Mouse (Mus musculus): ENCODE results near the gene Ptpn7. TPM values are rescaled to one million over a fixed set of nuclear protein-coding genes. Genes with fewer than 3 reads are reported as not detected.

Ptpn7 gene
- total and polyA plus RNA-seq, 2 experiments from 2014 or later, result 0.10 to 0.11 TPM

DNA sequence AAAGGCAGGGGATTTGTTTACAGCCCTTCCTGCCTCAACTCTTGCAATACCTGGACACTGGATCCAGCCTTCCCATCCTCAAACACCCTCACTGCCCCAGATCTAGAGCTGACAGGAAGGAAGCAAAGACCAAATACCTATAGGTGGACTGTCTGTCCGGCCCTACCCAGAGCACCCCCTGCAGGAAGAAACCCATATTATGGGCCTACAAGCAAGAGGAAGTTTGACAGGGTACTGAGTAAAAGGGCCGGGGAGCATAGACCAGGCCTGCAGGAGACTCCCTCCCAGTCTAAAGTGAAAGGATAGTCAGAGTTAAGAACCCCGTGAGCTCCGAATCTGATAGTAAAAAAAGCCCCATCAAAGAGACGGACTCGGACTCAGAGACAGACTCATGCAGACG, 37.8 kb upstream of the Ptpn7 start:
- Histone ChIP-seq H3K4me2 (ENCODE audit: low read depth, low read length) (no peak overlapping the region), H3K9me3 (ENCODE audit: low read length) (no peaks in the 10 kb centered on the region), H3K27ac (no peak overlapping the region), H3K36me3 (ENCODE audit: insufficient read depth, low read length) (no peaks in the 10 kb centered on the region), H3K4me1 (ENCODE audit: insufficient read depth, low read length) (peaks cover 6% of the 10 kb centered on the region; the same call in 1 of the 2 replicates), H3K27me3 (ENCODE audit: insufficient read depth, low read length) (no peaks in the 10 kb centered on the region), H3K9ac (replicated peaks; ENCODE audit: low read length) (no peak overlapping the region), H3K4me3 (ENCODE audit: low read length) (no peak overlapping the region)
- 76% methylated on average over 7 of the region's 7 CpGs for WGBS
- no peak for TF ChIP-seq CTCF (IDR thresholded peaks at IDR 0.05; ENCODE audit: low read depth)
- DNase-seq (ENCODE audit: low spot score) (no peak), ATAC-seq (no peak)

- TF ChIP-seq CTCF (IDR thresholded peaks at IDR 0.05; ENCODE audit: low read depth), result no peak
- peaks cover 6% of the 10 kb centered on the region; the same call in 1 of the 2 replicates for H3K4me1 ChIP-seq (ENCODE audit: insufficient read depth, low read length)
- DNase-seq (ENCODE audit: low spot score), result no peak
- no peak overlapping the region for H3K4me2 ChIP-seq (ENCODE audit: low read depth, low read length)
- H3K4me3 ChIP-seq (ENCODE audit: low read length), result no peak overlapping the region
- no peaks in the 10 kb centered on the region for H3K36me3 ChIP-seq (ENCODE audit: insufficient read depth, low read length)
- no peak for ATAC-seq
- WGBS, result 65% methylated on average over 7 of the region's 7 CpGs
- H3K9me3 ChIP-seq (ENCODE audit: low read length), result no peaks in the 10 kb centered on the region
- no peak overlapping the region for H3K9ac ChIP-seq (replicated peaks; ENCODE audit: low read length)
- no peak overlapping the region for H3K27ac ChIP-seq
- no peaks in the 10 kb centered on the region for H3K27me3 ChIP-seq (ENCODE audit: insufficient read depth, low read length)
These were observed 37.3 kb upstream of the Ptpn7 start for GRCm38 (mm10) chr1:135095189-135095588.

- Histone ChIP-seq H3K27me3 (ENCODE audit: insufficient read depth, low read length) (no peaks in the 10 kb centered on the region), H3K27ac (no peak overlapping the region), H3K9ac (replicated peaks; ENCODE audit: low read length) (no peak overlapping the region), H3K4me2 (ENCODE audit: low read depth, low read length) (no peak overlapping the region), H3K36me3 (ENCODE audit: insufficient read depth, low read length) (no peaks in the 10 kb centered on the region), H3K9me3 (ENCODE audit: low read length) (no peaks in the 10 kb centered on the region), H3K4me1 (ENCODE audit: insufficient read depth, low read length) (peaks cover 6% of the 10 kb centered on the region; the same call in 1 of the 2 replicates), H3K4me3 (ENCODE audit: low read length) (no peak overlapping the region)
- DNase-seq (ENCODE audit: low spot score) (no peak), ATAC-seq (no peak)
- TF ChIP-seq CTCF (IDR thresholded peaks at IDR 0.05; ENCODE audit: low read depth), result no peak
- WGBS, result 67% methylated on average over 11 of the region's 11 CpGs
These were observed 36.2 kb upstream of the Ptpn7 start for GRCm38 (mm10) chr1:135096312-135096711.

GRCm38 (mm10) chr1:135097441-135097840, 35.1 kb upstream of the Ptpn7 start:
- Histone ChIP-seq H3K4me3 (ENCODE audit: low read length) (no peak overlapping the region), H3K4me1 (ENCODE audit: insufficient read depth, low read length) (peaks cover 6% of the 10 kb centered on the region; the same call in 1 of the 2 replicates), H3K9ac (replicated peaks; ENCODE audit: low read length) (no peak overlapping the region), H3K4me2 (ENCODE audit: low read depth, low read length) (no peak overlapping the region), H3K36me3 (ENCODE audit: insufficient read depth, low read length) (no peaks in the 10 kb centered on the region), H3K27ac (no peak overlapping the region), H3K9me3 (ENCODE audit: low read length) (no peaks in the 10 kb centered on the region), H3K27me3 (ENCODE audit: insufficient read depth, low read length) (no peaks in the 10 kb centered on the region)
- no peak for ATAC-seq
- TF ChIP-seq CTCF (IDR thresholded peaks at IDR 0.05; ENCODE audit: low read depth), result no peak
- DNase-seq (ENCODE audit: low spot score), result no peak
- WGBS, result 92% methylated on average over 6 of the region's 6 CpGs

DNA sequence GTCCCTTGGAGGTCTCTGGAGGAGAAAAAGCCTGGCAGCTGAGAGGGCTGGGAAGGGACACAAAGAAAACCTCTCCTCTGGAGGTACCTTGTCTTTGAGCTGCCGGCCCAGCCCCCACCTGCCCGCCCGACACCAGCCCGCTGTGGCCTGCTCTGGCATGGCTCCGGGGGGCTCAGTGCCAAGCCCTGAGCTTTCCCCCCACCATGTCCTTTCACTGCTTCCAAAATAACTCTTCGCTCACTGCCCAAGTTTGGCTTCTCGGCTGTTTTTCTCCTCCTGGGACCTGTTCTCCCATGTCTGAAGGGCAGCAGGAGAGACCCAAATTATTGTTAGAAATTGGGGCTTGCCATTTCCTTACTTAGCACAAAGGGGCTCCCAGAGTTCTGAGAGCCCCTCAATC, 34.1 kb upstream of the Ptpn7 start:
- Histone ChIP-seq H3K4me3 (ENCODE audit: low read length) (no peak overlapping the region), H3K4me1 (ENCODE audit: insufficient read depth, low read length) (peaks cover 6% of the 10 kb centered on the region; the same call in 1 of the 2 replicates), H3K9ac (replicated peaks; ENCODE audit: low read length) (no peak overlapping the region), H3K9me3 (ENCODE audit: low read length) (no peaks in the 10 kb centered on the region), H3K36me3 (ENCODE audit: insufficient read depth, low read length) (no peaks in the 10 kb centered on the region), H3K27ac (no peak overlapping the region), H3K4me2 (ENCODE audit: low read depth, low read length) (no peak overlapping the region), H3K27me3 (ENCODE audit: insufficient read depth, low read length) (peaks cover 4% of the 10 kb centered on the region; the same call in 1 of the 2 replicates)
- peak; percentile 43; the same call in 1 of the 2 replicates for ATAC-seq
- 50% methylated on average over 7 of the region's 7 CpGs for WGBS
- no peak for TF ChIP-seq CTCF (IDR thresholded peaks at IDR 0.05; ENCODE audit: low read depth)
- peak; percentile 48 for DNase-seq (ENCODE audit: low spot score)

DNA sequence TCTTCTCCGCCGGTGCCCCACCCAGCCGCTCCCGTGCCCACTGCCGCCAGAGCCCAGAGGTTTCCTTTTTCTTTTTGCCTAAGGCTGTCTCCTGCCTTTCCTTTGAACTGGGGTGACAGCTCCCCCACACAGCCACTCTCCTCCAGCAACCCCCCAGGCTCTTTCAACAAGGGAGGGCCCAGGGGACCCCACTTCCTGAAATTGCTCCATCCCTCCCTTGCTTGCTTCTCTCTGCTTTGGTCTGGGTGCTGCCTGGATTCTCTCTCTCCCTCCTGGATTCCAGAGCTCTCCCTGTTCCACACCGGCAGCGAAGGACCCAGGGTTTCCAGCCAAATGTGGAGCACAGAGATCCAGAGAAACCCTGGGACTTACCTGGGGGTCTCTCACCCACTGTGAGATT, 32.1 kb upstream of the Ptpn7 start:
- WGBS, result 51% methylated on average over 7 of the region's 7 CpGs
- Histone ChIP-seq H3K9me3 (ENCODE audit: low read length) (no peaks in the 10 kb centered on the region), H3K4me3 (ENCODE audit: low read length) (no peak overlapping the region), H3K27ac (no peak overlapping the region), H3K9ac (replicated peaks; ENCODE audit: low read length) (no peak overlapping the region), H3K4me1 (ENCODE audit: insufficient read depth, low read length) (peaks cover 6% of the 10 kb centered on the region; the same call in 1 of the 2 replicates), H3K36me3 (ENCODE audit: insufficient read depth, low read length) (no peaks in the 10 kb centered on the region), H3K27me3 (ENCODE audit: insufficient read depth, low read length) (peaks cover 14% of the 10 kb centered on the region), H3K4me2 (ENCODE audit: low read depth, low read length) (no peak overlapping the region)
- DNase-seq (ENCODE audit: low spot score) (no peak), ATAC-seq (no peak)
- no peak for TF ChIP-seq CTCF (IDR thresholded peaks at IDR 0.05; ENCODE audit: low read depth)

DNA sequence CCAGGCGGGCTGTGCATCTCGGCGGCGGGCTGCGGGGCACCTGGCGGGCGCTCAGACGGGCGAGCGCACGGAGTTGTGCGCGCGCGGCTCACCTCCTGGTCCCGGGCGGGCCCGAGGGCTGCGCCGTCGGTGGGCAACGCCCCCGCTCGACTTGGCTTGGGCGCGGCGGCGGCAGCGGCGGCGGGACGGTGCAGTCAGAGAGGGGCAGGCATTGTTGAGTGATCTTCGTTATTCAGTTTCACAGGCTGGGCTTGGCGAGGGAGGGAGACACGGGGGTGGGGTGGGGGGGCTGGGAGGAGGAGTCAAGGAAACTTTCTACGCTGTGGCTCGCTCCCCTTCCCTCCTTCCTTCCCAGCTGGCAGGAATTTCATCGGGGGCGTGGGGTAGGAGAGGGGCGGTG, 27.4 kb upstream of the Ptpn7 start, which contains the start of gene Lgr6:
Lgr6 (minus strand) TSS at position 153 of the 400 bp plus-strand sequence.
- no peak for TF ChIP-seq CTCF (IDR thresholded peaks at IDR 0.05; ENCODE audit: low read depth)
- Histone ChIP-seq H3K27me3 (ENCODE audit: insufficient read depth, low read length) (peaks cover 28% of the 10 kb centered on the region), H3K4me1 (ENCODE audit: insufficient read depth, low read length) (no peaks in the 10 kb centered on the region), H3K9ac (replicated peaks; ENCODE audit: low read length) (no peak within 1 kb of the TSS), H3K4me3 (ENCODE audit: low read length) (peak within 1 kb of the TSS; percentile 37), H3K27ac (no peak within 1 kb of the TSS), H3K9me3 (ENCODE audit: low read length) (no peaks in the 10 kb centered on the region), H3K36me3 (ENCODE audit: insufficient read depth, low read length) (no peaks in the 10 kb centered on the region), H3K4me2 (ENCODE audit: low read depth, low read length) (peak within 1 kb of the TSS; percentile 64)
- 1% methylated on average over 40 of the region's 40 CpGs for WGBS
- no peak for DNase-seq (ENCODE audit: low spot score)
- no peak for ATAC-seq
